Mouse (Mus musculus) heart, embryonic 15.5 days (tissue): ENCODE results near the gene C030005K15Rik. TPM values are rescaled to one million over a fixed set of nuclear protein-coding genes. Genes with fewer than 3 reads are reported as not detected.

Experiments
- ATAC-seq: fragments of 200-750 bp; cut with Nextera tagmentation; replicated peaks from 2 replicates; pipeline ENCODE4 v1.8.0; 2017; ENCODE audit warnings: low read depth, moderate TSS enrichment; ENCODE audit not compliant: insufficient number of reproducible peaks, insufficient read depth, low FRiP score
- H3K27ac ChIP-seq: fragments of 300-500 bp; sonication (generic); 2 replicates; pipeline ENCODE4 v1.5.1; 2015; ENCODE audit warnings: mild to moderate bottlenecking, inconsistent platforms
- H3K27me3 ChIP-seq: fragments of 300-500 bp; sonication (generic); 2 replicates; pipeline ENCODE4 v1.6.1; 2015; ENCODE audit warnings: inconsistent platforms
- H3K36me3 ChIP-seq: fragments of 300-500 bp; sonication (generic); 2 replicates; pipeline ENCODE4 v1.6.1; 2015; ENCODE audit warnings: mild to moderate bottlenecking, inconsistent platforms
- H3K4me1 ChIP-seq: fragments of 300-500 bp; sonication (generic); replicated peaks from 2 replicates; pipeline ENCODE4 v1.6.1; 2015; ENCODE audit warnings: inconsistent platforms
- H3K4me2 ChIP-seq: fragments of 300-500 bp; sonication (generic); 2 replicates; pipeline ENCODE4 v1.6.1; 2015; ENCODE audit warnings: inconsistent platforms, mild to moderate bottlenecking, moderate library complexity
- H3K4me3 ChIP-seq: fragments of 300-500 bp; sonication (generic); 2 replicates; pipeline ENCODE4 v1.5.1; 2015; ENCODE audit warnings: mild to moderate bottlenecking, inconsistent platforms
- H3K9ac ChIP-seq: fragments of 300-500 bp; sonication (generic); 2 replicates; pipeline ENCODE4 v1.6.1; 2015; ENCODE audit warnings: mild to moderate bottlenecking, inconsistent platforms
- H3K9me3 ChIP-seq: fragments of 300-500 bp; sonication (generic); replicated peaks from 2 replicates; pipeline ENCODE4 v1.6.1; 2016; ENCODE audit warnings: inconsistent platforms
- WGBS: fragments of 180-500 bp; shearing (Covaris S2); methylation state at CpG from one replicate; pipeline ENCODE4 v1.1.7; 2015; ENCODE audit warnings: mixed read lengths; 5-methylcytosine and 5-hydroxymethylcytosine counted together
- polyA plus RNA-seq: library from polyadenylated mRNA; unstranded; fragments of >200 nt; fragmentation: Nextera tagmentation; extraction: Ambion mirVana; gene quantifications from 2 replicates; pipeline ENCODE4 v1.2.1, GENCODE M21; 2015

Gene C030005K15Rik
- polyA plus RNA-seq, 1 experiment from 2014 or later: not detected

DNA sequence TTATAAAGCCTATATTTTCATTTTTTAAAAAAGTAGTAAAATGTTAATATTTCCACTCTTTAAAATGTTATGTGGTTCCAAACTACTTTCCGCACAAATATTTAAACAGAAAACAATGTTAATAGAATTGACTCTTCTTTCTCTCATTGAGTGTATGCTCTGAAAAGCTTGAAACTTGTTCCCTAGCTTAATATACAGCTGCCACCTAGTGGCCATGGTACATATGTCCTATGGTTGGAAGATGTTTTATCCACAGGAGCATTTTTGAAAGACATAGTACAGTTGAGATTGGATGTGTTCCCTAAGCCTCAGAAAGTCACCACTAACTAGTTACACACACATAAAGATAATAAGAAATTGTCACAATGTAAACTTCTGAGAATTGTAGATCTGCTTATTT lies 22.0 kb downstream of the C030005K15Rik start:
- no peak overlapping the region for H3K4me3 ChIP-seq
- no peaks in the 10 kb centered on the region for H3K27me3 ChIP-seq
- no peaks in the 10 kb centered on the region for H3K4me1 ChIP-seq
- no peaks in the 10 kb centered on the region for H3K9me3 ChIP-seq
- WGBS: 44% methylated on average over 1 of the region's 1 CpGs
- no peak overlapping the region for H3K27ac ChIP-seq
- no peaks in the 10 kb centered on the region for H3K36me3 ChIP-seq
- H3K9ac ChIP-seq: no peak overlapping the region
- no peak overlapping the region for H3K4me2 ChIP-seq
- no peak for ATAC-seq

DNA sequence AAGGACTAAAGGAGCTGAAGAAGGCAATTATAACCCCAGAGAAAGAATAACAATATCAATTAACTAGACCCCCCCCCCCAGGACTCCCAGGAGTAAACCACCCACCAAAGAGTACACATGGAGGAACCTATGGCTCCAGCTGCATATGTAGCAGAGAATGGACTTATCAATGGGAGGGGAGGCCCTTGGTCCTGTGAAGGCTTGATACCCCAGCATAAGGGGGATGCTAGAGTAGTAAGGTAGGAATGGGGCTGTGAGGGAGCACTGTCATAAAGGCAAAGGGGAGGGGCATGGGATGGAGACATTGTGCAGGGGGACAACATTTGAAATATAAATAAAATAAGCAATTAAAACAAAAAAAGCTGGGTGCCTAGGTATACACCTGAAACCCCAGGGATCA lies 24.2 kb downstream of the C030005K15Rik start:
- no peaks in the 10 kb centered on the region for H3K36me3 ChIP-seq
- no peak overlapping the region for H3K4me3 ChIP-seq
- H3K9ac ChIP-seq: no peak overlapping the region
- H3K27me3 ChIP-seq: no peaks in the 10 kb centered on the region
- no peak overlapping the region for H3K4me2 ChIP-seq
- H3K4me1 ChIP-seq: no peaks in the 10 kb centered on the region
- no peak overlapping the region for H3K27ac ChIP-seq
- no peaks in the 10 kb centered on the region for H3K9me3 ChIP-seq
- ATAC-seq: no peak

DNA sequence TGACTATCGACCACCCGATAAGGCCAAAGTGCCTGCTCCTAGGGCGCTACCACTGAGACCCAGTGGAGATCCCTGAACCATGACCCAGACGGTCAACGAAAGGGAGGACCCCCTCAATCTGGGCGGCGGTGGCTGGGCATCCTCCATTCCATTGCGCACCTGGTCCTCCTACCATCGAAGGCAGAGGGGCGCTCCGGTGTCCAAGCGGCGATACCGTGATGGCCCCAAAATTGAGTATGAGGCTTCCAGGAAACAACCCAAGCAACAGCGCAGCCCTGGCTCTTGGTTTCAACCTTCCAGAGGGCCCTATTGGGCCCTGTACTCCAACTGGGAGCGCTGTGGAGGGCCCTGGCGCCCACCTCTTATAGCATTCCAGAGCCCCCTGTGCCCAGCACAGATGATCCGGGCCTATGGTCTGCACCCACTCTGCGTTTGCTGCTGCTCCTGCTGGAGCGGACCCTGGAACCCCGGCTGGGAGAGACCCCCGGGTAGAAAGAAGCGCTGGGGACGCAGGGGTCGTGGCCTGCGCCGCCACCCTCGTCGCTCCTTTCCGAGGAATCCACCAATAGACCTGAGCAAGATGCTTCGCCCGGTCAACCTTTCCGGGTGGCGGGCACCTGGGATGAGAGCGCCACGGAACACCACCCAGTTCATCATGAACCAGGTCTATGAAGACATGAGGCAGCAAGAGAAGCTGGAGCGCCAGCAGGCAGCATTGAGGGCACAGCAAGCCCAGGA lies 33.0 kb downstream of the C030005K15Rik start:
- Histone ChIP-seq H3K27me3 (no peaks in the 10 kb centered on the region), H3K4me3 (no peak overlapping the region), H3K27ac (no peak overlapping the region), H3K4me1 (no peaks in the 10 kb centered on the region), H3K9me3 (no peaks in the 10 kb centered on the region), H3K36me3 (no peaks in the 10 kb centered on the region), H3K9ac (no peak overlapping the region), H3K4me2 (no peak overlapping the region)
- no peak for ATAC-seq
- 87% methylated on average over 37 of the region's 37 CpGs for WGBS

- Histone ChIP-seq H3K27me3 (no peaks in the 10 kb centered on the region), H3K9me3 (no peaks in the 10 kb centered on the region), H3K4me3 (no peak within 1 kb of the TSS), H3K27ac (no peak within 1 kb of the TSS), H3K9ac (no peak within 1 kb of the TSS), H3K4me2 (peak within 1 kb of the TSS; percentile 28; the same call in 1 of the 2 replicates), H3K36me3 (no peaks in the 10 kb centered on the region), H3K4me1 (no peaks in the 10 kb centered on the region)
- ATAC-seq: no peak
- WGBS: 55% methylated on average over 20 of the region's 20 CpGs
Measured at GRCm38 (mm10) chr10:97692913-97693312, 33.6 kb downstream of the C030005K15Rik start, which contains the start of gene Ccer1. Gene Ccer1 (plus strand): TSS chr10:97693059.

- Histone ChIP-seq H3K4me1 (no peaks in the 10 kb centered on the region), H3K36me3 (no peaks in the 10 kb centered on the region), H3K9ac (no peak overlapping the region), H3K9me3 (no peaks in the 10 kb centered on the region), H3K27ac (no peak overlapping the region), H3K27me3 (no peaks in the 10 kb centered on the region), H3K4me3 (no peak overlapping the region), H3K4me2 (no peak overlapping the region)
- WGBS: 67% methylated on average over 3 of the region's 3 CpGs
- ATAC-seq: no peak
Measured at GRCm38 (mm10) chr10:97689425-97689824, 37.1 kb downstream of the C030005K15Rik start.

DNA sequence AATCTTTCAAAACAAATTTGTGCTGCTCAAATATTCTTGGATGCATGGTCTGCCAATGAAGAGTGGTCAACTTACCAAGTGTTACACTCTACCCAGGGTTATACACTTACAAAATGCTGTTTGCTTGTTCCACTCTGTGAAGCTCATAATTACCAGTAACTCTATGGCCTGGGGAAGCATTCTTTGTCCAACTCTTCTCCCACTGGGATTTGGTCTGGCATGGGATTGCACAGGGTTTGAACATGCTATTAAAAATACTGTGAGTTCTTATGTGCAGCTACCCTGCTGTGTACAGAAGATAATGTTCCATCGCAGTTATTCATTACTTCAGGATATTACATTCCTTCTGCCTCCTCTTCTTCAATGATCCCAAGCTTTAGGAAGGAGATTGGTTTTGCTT lies 39.4 kb downstream of the C030005K15Rik start:
- no peak overlapping the region for H3K4me2 ChIP-seq
- H3K9me3 ChIP-seq: no peaks in the 10 kb centered on the region
- H3K9ac ChIP-seq: no peak overlapping the region
- no peak overlapping the region for H3K4me3 ChIP-seq
- no peak overlapping the region for H3K27ac ChIP-seq
- H3K36me3 ChIP-seq: no peaks in the 10 kb centered on the region
- no peaks in the 10 kb centered on the region for H3K4me1 ChIP-seq
- WGBS: 73% methylated on average over 1 of the region's 1 CpGs
- no peak for ATAC-seq
- no peaks in the 10 kb centered on the region for H3K27me3 ChIP-seq

- H3K27me3 ChIP-seq: no peaks in the 10 kb centered on the region
Measured at GRCm38 (mm10) chr10:97682981-97683380, 43.6 kb downstream of the C030005K15Rik start.

More at GRCm38 (mm10) chr10:97682981-97683380, 43.6 kb downstream of the C030005K15Rik start:
- H3K4me3 ChIP-seq: no peak overlapping the region
- H3K4me2 ChIP-seq: no peak overlapping the region
- H3K9ac ChIP-seq: no peak overlapping the region
- no peak for ATAC-seq
- H3K36me3 ChIP-seq: no peaks in the 10 kb centered on the region
- H3K4me1 ChIP-seq: no peaks in the 10 kb centered on the region
- no peak overlapping the region for H3K27ac ChIP-seq
- H3K9me3 ChIP-seq: no peaks in the 10 kb centered on the region

Other genes with a start within 250 kb of the C030005K15Rik start
- 374 and 408 TPM in 2 replicates for gene Dcn, start 247.1 kb downstream of the C030005K15Rik start, polyA plus RNA-seq
- gene Lum, start 161.6 kb downstream of the C030005K15Rik start, polyA plus RNA-seq: 125 and 126 TPM in 2 replicates
- gene Kera, start 119.9 kb downstream of the C030005K15Rik start, polyA plus RNA-seq: 0.09 and 0.15 TPM in 2 replicates
- 1.1 and 1.2 TPM in 2 replicates for gene Epyc, start 82.7 kb downstream of the C030005K15Rik start, polyA plus RNA-seq
- gene Ccer1, start 33.7 kb downstream of the C030005K15Rik start, polyA plus RNA-seq: not detected in 2 replicates